In genomic region chr11:59202081-59202995, GRCm38 (mm10) we compare ENCODE assay signal across 8 mouse cellular contexts. TPM values are rescaled to one million over a fixed set of nuclear protein-coding genes. Genes with fewer than 3 reads are reported as not detected.
A peak's percentile ranks its signal among the peaks of the same experiment; 100 is the strongest.
DNase-seq lines count a peak whose midpoint lies in the region; ATAC-seq and TF ChIP-seq lines count a peak whose summit lies in the region.

Gene Mrpl55 (plus strand): TSS chr11:59202486.

- H3K4me2 ChIP-seq in embryonic facial prominence, embryonic 11.5 days (ENCODE audit: low read depth, low read length), result peak within 1 kb of the TSS; percentile 76
- H3K4me2 ChIP-seq in limb, embryonic 14.5 days (replicated peaks; ENCODE audit: low read depth, low read length, severe bottlenecking), result peak within 1 kb of the TSS; percentile 65
- H3K4me2 ChIP-seq in midbrain, postnatal 0 days (ENCODE audit: low read depth, low read length, poor library complexity, severe bottlenecking), result peak within 1 kb of the TSS; percentile 90

- H3K36me3 ChIP-seq in embryonic facial prominence, embryonic 11.5 days (replicated peaks; ENCODE audit: control insufficient read depth, insufficient read depth, low read depth, low read length), result no peaks in the 10 kb centered on the region; the same call in none of the 2 replicates
- H3K36me3 ChIP-seq in kidney, adult 2 months (ENCODE audit: control insufficient read depth, insufficient read depth, low read length), result no peaks in the 10 kb centered on the region
- H3K36me3 ChIP-seq in limb, embryonic 14.5 days (ENCODE audit: control insufficient read depth, insufficient read depth, low read length), result peaks cover 37% of the 10 kb centered on the region
- H3K36me3 ChIP-seq in midbrain, postnatal 0 days (ENCODE audit: insufficient read depth, low read length), result peaks cover 7% of the 10 kb centered on the region; the same call in 1 of the 2 replicates

- under 1% methylated on average over 63 of the region's 63 CpGs for WGBS in embryonic facial prominence, embryonic 11.5 days
- WGBS in kidney, adult 2 months, result under 1% methylated on average over 63 of the region's 63 CpGs
- WGBS in limb, embryonic 14.5 days, result under 1% methylated on average over 63 of the region's 63 CpGs
- WGBS in midbrain, postnatal 0 days, result under 1% methylated on average over 62 of the region's 63 CpGs

- H3K27ac ChIP-seq in embryonic facial prominence, embryonic 11.5 days (replicated peaks; ENCODE audit: low read depth, low read length), result peak within 1 kb of the TSS; percentile 35; the same call in 1 of the 2 replicates
- peak within 1 kb of the TSS; percentile 81 for H3K27ac ChIP-seq in kidney, adult 2 months (ENCODE audit: insufficient read depth, low read depth, low read length)
- H3K27ac ChIP-seq in limb, embryonic 14.5 days (replicated peaks; ENCODE audit: low read depth, low read length), result peak within 1 kb of the TSS; percentile 74
- H3K27ac ChIP-seq in midbrain, postnatal 0 days (ENCODE audit: low read depth, low read length), result peak within 1 kb of the TSS; percentile 63

- ATAC-seq in embryonic facial prominence, embryonic 11.5 days (replicated peaks; ENCODE audit: insufficient number of reproducible peaks, low FRiP score, low TSS enrichment, low read depth), result peak; percentile 90
- ATAC-seq in limb, embryonic 14.5 days (ENCODE audit: low FRiP score, low read depth), result peak; percentile 93
- ATAC-seq in midbrain, postnatal 0 days (ENCODE audit: low FRiP score), result peak; percentile 91

- TF ChIP-seq CTCF in kidney, adult 2 months (conservative IDR thresholded peaks at IDR 0.05; ENCODE audit: insufficient read depth, insufficient read length, low read depth, low read length), result no peak
- TF ChIP-seq CTCF in midbrain, postnatal 0 days (IDR thresholded peaks at IDR 0.05), result no peak

- no peaks in the 10 kb centered on the region for H3K27me3 ChIP-seq in embryonic facial prominence, embryonic 11.5 days (ENCODE audit: control insufficient read depth, insufficient read depth, low read length)
- no peaks in the 10 kb centered on the region for H3K27me3 ChIP-seq in kidney, adult 2 months (replicated peaks; ENCODE audit: control insufficient read depth, insufficient read depth, low read length)
- H3K27me3 ChIP-seq in limb, embryonic 14.5 days (ENCODE audit: control insufficient read depth, insufficient read depth, low read length), result no peaks in the 10 kb centered on the region
- H3K27me3 ChIP-seq in midbrain, postnatal 0 days (ENCODE audit: insufficient read depth, low read length), result no peaks in the 10 kb centered on the region

- peak; percentile 93 for DNase-seq in layer of hippocampus, adult 11-12 months (ENCODE audit: low spot score)
- no peak for DNase-seq in layer of hippocampus, adult 9-10 months (ENCODE audit: low spot score)
- peak; percentile 96 for DNase-seq in embryonic facial prominence, embryonic 11.5 days (ENCODE audit: low spot score)
- DNase-seq in heart, adult 11 months, result peak; percentile 99
- peak; percentile 96 for DNase-seq in kidney, adult 2 months
- DNase-seq in limb, embryonic 14.5 days (ENCODE audit: low spot score), result peak; percentile 95
- peak; percentile 96 for DNase-seq in midbrain, postnatal 0 days (ENCODE audit: low spot score)
- peak; percentile 87 to 95 for DNase-seq in spleen, postnatal 14 days (ENCODE audit: low spot score in 2 of 2)

- TF ChIP-seq POLR2A in kidney, adult 2 months (IDR thresholded peaks at IDR 0.05; ENCODE audit: low read depth, low read length), result peak; percentile 5
- TF ChIP-seq POLR2A in limb, embryonic 14.5 days (IDR thresholded peaks at IDR 0.05; ENCODE audit: borderline replicate concordance, extremely low read depth, insufficient read depth, insufficient read length), result 0 out of 2 replicates have a peak, but pooled peaks have one; percentile 32

- peak within 1 kb of the TSS; percentile 84 for H3K4me3 ChIP-seq in embryonic facial prominence, embryonic 11.5 days (ENCODE audit: low read depth, low read length)
- H3K4me3 ChIP-seq in kidney, adult 2 months (ENCODE audit: insufficient read depth, low read depth, low read length), result peak within 1 kb of the TSS; percentile 80
- H3K4me3 ChIP-seq in limb, embryonic 14.5 days (replicated peaks; ENCODE audit: low read length), result peak within 1 kb of the TSS; percentile 77
- peak within 1 kb of the TSS; percentile 87 for H3K4me3 ChIP-seq in midbrain, postnatal 0 days (ENCODE audit: low read depth, low read length)

- peak within 1 kb of the TSS; percentile 85 for H3K9ac ChIP-seq in embryonic facial prominence, embryonic 11.5 days (replicated peaks; ENCODE audit: low read length)
- H3K9ac ChIP-seq in limb, embryonic 14.5 days (ENCODE audit: low read depth, low read length, severe bottlenecking), result peak within 1 kb of the TSS; percentile 74
- peak within 1 kb of the TSS; percentile 78 for H3K9ac ChIP-seq in midbrain, postnatal 0 days (replicated peaks; ENCODE audit: low read length, poor library complexity, severe bottlenecking)

- no peaks in the 10 kb centered on the region; the same call in 1 of the 2 replicates for H3K4me1 ChIP-seq in embryonic facial prominence, embryonic 11.5 days (ENCODE audit: control insufficient read depth, insufficient read depth, low read length)
- no peaks in the 10 kb centered on the region; the same call in 1 of the 2 replicates for H3K4me1 ChIP-seq in kidney, adult 2 months (ENCODE audit: control insufficient read depth, insufficient read depth, low read length)
- peaks cover 11% of the 10 kb centered on the region for H3K4me1 ChIP-seq in limb, embryonic 14.5 days (ENCODE audit: control insufficient read depth, insufficient read depth, low read length)
- peaks cover 5% of the 10 kb centered on the region; the same call in 1 of the 2 replicates for H3K4me1 ChIP-seq in midbrain, postnatal 0 days (ENCODE audit: insufficient read depth, low read length)

- no peaks in the 10 kb centered on the region for H3K9me3 ChIP-seq in embryonic facial prominence, embryonic 11.5 days (replicated peaks; ENCODE audit: control insufficient read depth, low read length)
- no peaks in the 10 kb centered on the region for H3K9me3 ChIP-seq in limb, embryonic 14.5 days (ENCODE audit: control insufficient read depth, low read length)
- H3K9me3 ChIP-seq in midbrain, postnatal 0 days (ENCODE audit: low read length), result no peaks in the 10 kb centered on the region

RNA-seq across cellular contexts. Expression of gene Mrpl55, which starts in this region (rescaled TPM):
- 89.8 and 95.2 TPM in 2 replicates for polyA plus RNA-seq in embryonic facial prominence, embryonic 11.5 days (2014; fragmentation: Nextera tagmentation; extraction: Ambion mirVana)
- polyA plus RNA-seq in kidney, adult 2 months (2012; rRNA removed), result 56.3 and 58.2 TPM in 2 replicates
- 38.8 and 51.1 TPM in 2 replicates for polyA plus RNA-seq in limb, embryonic 14.5 days (2012; rRNA removed)
- polyA plus RNA-seq in limb, embryonic 14.5 days (2014; fragmentation: Nextera tagmentation; extraction: Ambion mirVana), result 81.0 and 85.2 TPM in 2 replicates
- 65.0 and 80.6 TPM in 2 replicates for total RNA-seq in midbrain, postnatal 0 days (2014; rRNA removed)
- 104 and 112 TPM in 2 replicates for polyA plus RNA-seq in midbrain, postnatal 0 days (2015; fragmentation: Nextera tagmentation; extraction: Ambion mirVana)
